Mouse (Mus musculus) CH12.LX (cell line): ENCODE data around the gene Psd. TPM values are rescaled to one million over a fixed set of nuclear protein-coding genes. Genes with fewer than 3 reads are reported as not detected.

Experiments used
- DNase-seq: peaks from one replicate; pipeline ENCODE4 v3.0.0-alpha.2; 2013; ENCODE audit errors: extremely low read depth
- H3K27ac ChIP-seq: 2 replicates; pipeline ENCODE4 v1.5.1; 2012; ENCODE audit warnings: low read depth, mild to moderate bottlenecking, control low read depth, moderate library complexity; ENCODE audit not compliant: insufficient read depth
- H3K27me3 ChIP-seq: replicated peaks from 2 replicates; pipeline ENCODE3; 2012; ENCODE audit warnings: inconsistent platforms
- H3K36me3 ChIP-seq, 2 experiments: replicated peaks in 1 of 2; 2 replicates each; pipeline versions ENCODE3 to v1.6.1; 2012; ENCODE audit warnings: inconsistent platforms in 1 of 2, low read length in 1 of 2, mild to moderate bottlenecking in 1 of 2, mixed read lengths in 1 of 2, moderate library complexity in 1 of 2; ENCODE audit not compliant: control insufficient read depth in 1 of 2, insufficient read depth in 1 of 2
- H3K4me1 ChIP-seq, 2 experiments: 2 replicates each; pipeline ENCODE4 v1.6.1; 2012; ENCODE audit warnings: inconsistent platforms in 1 of 2, moderate library complexity in 1 of 2; ENCODE audit not compliant: insufficient read depth in 2 of 2, control insufficient read depth in 1 of 2
- H3K4me2 ChIP-seq: 2 replicates; pipeline ENCODE4 v1.6.1; 2012; ENCODE audit warnings: low read depth, mild to moderate bottlenecking, control low read depth; ENCODE audit not compliant: poor library complexity, insufficient read depth, severe bottlenecking
- H3K4me3 ChIP-seq, 3 experiments: fragments of 150-350 bp in 1 of 3; sonication (generic) in 1 of 3; replicated peaks in 1 of 3; 2 replicates each; pipeline versions ENCODE3 to v1.5.1; 2011 to 2012; ENCODE audit warnings: low read depth in 2 of 3, low read length in 2 of 3, mild to moderate bottlenecking in 2 of 3, moderate library complexity in 2 of 3, control low read depth in 1 of 3, improper control_type of control experiment in 1 of 3, inconsistent platforms in 1 of 3, mixed read lengths in 1 of 3; ENCODE audit not compliant: poor library complexity in 1 of 3
- H3K79me2 ChIP-seq: replicated peaks from 2 replicates; pipeline ENCODE4 v1.6.1; 2012; ENCODE audit warnings: mild to moderate bottlenecking, moderate library complexity; ENCODE audit not compliant: control insufficient read depth, poor library complexity, insufficient read depth, severe bottlenecking; ENCODE audit errors: extremely low read depth
- H3K9ac ChIP-seq: 2 replicates; pipeline ENCODE4 v1.6.1; 2012; ENCODE audit warnings: low read depth, mild to moderate bottlenecking, control low read depth, moderate library complexity; ENCODE audit not compliant: insufficient read depth
- H3K9me3 ChIP-seq: replicated peaks from 2 replicates; pipeline ENCODE3; 2012; ENCODE audit warnings: low read length, inconsistent platforms, mixed read lengths
- CHD2 ChIP-seq: IDR thresholded peaks from 2 replicates; pipeline ENCODE4 v1.6.1; 2011; ENCODE audit warnings: low read length, improper control_type of control experiment
- E2F4 ChIP-seq: IDR thresholded peaks from 2 replicates; pipeline ENCODE4 v1.6.1; 2011; ENCODE audit warnings: low read depth, low read length, improper control_type of control experiment; ENCODE audit not compliant: insufficient replicate concordance
- ETS1 ChIP-seq: conservative IDR thresholded peaks from 2 replicates; pipeline ENCODE4 v1.6.1; 2012; ENCODE audit warnings: low read depth, mild to moderate bottlenecking, inconsistent platforms, low read length, improper control_type of control experiment, moderate library complexity
- IRF4 ChIP-seq: IDR thresholded peaks from 2 replicates; pipeline ENCODE4 v1.6.1; 2014; ENCODE audit warnings: low read depth, mild to moderate bottlenecking, inconsistent platforms, low read length, improper control_type of control experiment
- JUND ChIP-seq: conservative IDR thresholded peaks from 2 replicates; pipeline ENCODE4 v1.6.1; 2011; ENCODE audit warnings: low read depth, low read length, improper control_type of control experiment
- KAT2A ChIP-seq: IDR thresholded peaks from 2 replicates; pipeline ENCODE4 v1.6.1; 2012; ENCODE audit warnings: low read length, improper control_type of control experiment, inconsistent platforms; ENCODE audit not compliant: insufficient replicate concordance
- MAFK ChIP-seq: IDR thresholded peaks from 2 replicates; pipeline ENCODE4 v1.6.1; 2011; ENCODE audit warnings: low read length, improper control_type of control experiment; ENCODE audit not compliant: insufficient replicate concordance
- MAX ChIP-seq: IDR thresholded peaks from 2 replicates; pipeline ENCODE4 v1.6.1; 2011; ENCODE audit warnings: low read length, improper control_type of control experiment
- MEF2A ChIP-seq: IDR thresholded peaks from 2 replicates; pipeline ENCODE4 v1.6.1; 2014; ENCODE audit warnings: low read depth, mild to moderate bottlenecking, inconsistent platforms, low read length, improper control_type of control experiment, borderline replicate concordance
- MXI1 ChIP-seq: IDR thresholded peaks from 2 replicates; pipeline ENCODE4 v1.6.1; 2011; ENCODE audit warnings: mild to moderate bottlenecking, low read depth, low read length, improper control_type of control experiment
- MYC ChIP-seq: IDR thresholded peaks from 2 replicates; pipeline ENCODE4 v1.6.1; 2011; ENCODE audit warnings: low read depth, mild to moderate bottlenecking, improper control_type of control experiment, low read length
- NELFE ChIP-seq: IDR thresholded peaks from 2 replicates; pipeline ENCODE4 v1.6.1; 2011; ENCODE audit warnings: low read depth, low read length, improper control_type of control experiment
- NRF1 ChIP-seq: IDR thresholded peaks from 2 replicates; pipeline ENCODE4 v1.6.1; 2014; ENCODE audit warnings: low read depth, mild to moderate bottlenecking, inconsistent platforms, low read length, improper control_type of control experiment, moderate library complexity
- POLR2A ChIP-seq: IDR thresholded peaks from 2 replicates; pipeline ENCODE4 v1.6.1; 2011; ENCODE audit warnings: low read depth, mild to moderate bottlenecking, improper control_type of control experiment, low read length
- RAD21 ChIP-seq: IDR thresholded peaks from 2 replicates; pipeline ENCODE4 v1.6.1; 2011; ENCODE audit warnings: low read depth, mild to moderate bottlenecking, low read length, improper control_type of control experiment, moderate library complexity
- RCOR1 ChIP-seq: conservative IDR thresholded peaks from 2 replicates; pipeline ENCODE4 v1.6.1; 2012; ENCODE audit warnings: low read depth, mild to moderate bottlenecking, inconsistent platforms, low read length, improper control_type of control experiment
- TBP ChIP-seq: conservative IDR thresholded peaks from 2 replicates; pipeline ENCODE4 v1.6.1; 2011; ENCODE audit warnings: low read depth, low read length, improper control_type of control experiment
- ZC3H11A ChIP-seq: IDR thresholded peaks from 2 replicates; pipeline ENCODE4 v1.6.1; 2012; ENCODE audit warnings: low read depth, mild to moderate bottlenecking, inconsistent platforms, low read length, improper control_type of control experiment
- ZNF384 ChIP-seq: IDR thresholded peaks from 2 replicates; pipeline ENCODE4 v1.6.1; 2012; ENCODE audit warnings: low read depth, low read length, improper control_type of control experiment, inconsistent platforms
- dilution Hi-C: fragments of 300-500 bp; cut with MboI; formaldehyde crosslinking; loops from 2 replicates; pipeline ENCODE4 v1.14.3; 2020; ENCODE audit warnings: low sequenced_read_pairs; ENCODE audit not compliant: extremely low pct_unique_long_range_greater_than_20kb, extremely low pct_ligation_motif_present
- in situ Hi-C: fragments of 300-500 bp; cut with MboI; formaldehyde crosslinking; loops from 3 replicates; pipeline ENCODE4 v1.14.3; 2019; ENCODE audit warnings: low sequenced_read_pairs, low pct_ligation_motif_present, low pct_unique_long_range_greater_than_20kb, mixed read lengths
- polyA plus RNA-seq: library from polyadenylated mRNA; unstranded; fragments of >175 nt; gene quantifications from 2 replicates; pipeline ENCODE4 v1.2.1, GENCODE M21; 2012; ENCODE audit warnings: low read depth; ENCODE audit not compliant: insufficient read length
- total RNA-seq, 2 experiments: library from RNA; depleted of rRNA; stranded (reverse); fragments of 300-350 nt in 1 of 2; fragments of >200 nt in 1 of 2; gene quantifications; 2 replicates each; pipeline ENCODE4 v1.2.3; 2012 to 2014

The Psd gene
- total and polyA plus RNA-seq, 3 experiments: 0.70 to 20.1 (median 2.2) TPM

GRCm38 (mm10) chr19:46312566-46312965 is 14.4 kb downstream of the Psd start:
- H3K79me2 ChIP-seq: no peaks in the 10 kb centered on the region
- H3K9me3 ChIP-seq: peaks cover 3% of the 10 kb centered on the region
- H3K4me2 ChIP-seq: no peak overlapping the region
- in situ Hi-C loops (no loop called here), dilution Hi-C loops (no loop called here)
- H3K27ac ChIP-seq: no peak overlapping the region
- H3K9ac ChIP-seq: no peak overlapping the region
- DNase-seq: no peak
- H3K27me3 ChIP-seq: no peaks in the 10 kb centered on the region
- H3K4me3 ChIP-seq: no peak overlapping the region
- H3K4me1 ChIP-seq: peaks cover 0 to 51% of the 10 kb centered on the region in 2 experiments; a peak in 2 of 4 replicates
- no peak for TF ChIP-seq ZNF384
- TF ChIP-seq RCOR1: no peak
- no peak for TF ChIP-seq IRF4
- no peak for TF ChIP-seq ZC3H11A
- no peak for TF ChIP-seq MAX
- no peak for TF ChIP-seq MAFK
- no peak for TF ChIP-seq MEF2A
- no peak for TF ChIP-seq E2F4
- H3K36me3 ChIP-seq: peaks cover 70 to 88% of the 10 kb centered on the region in 2 experiments

- TF ChIP-seq TBP: no peak
- no peak for TF ChIP-seq MXI1
- no peak for TF ChIP-seq POLR2A
- no peak for TF ChIP-seq ETS1
- no peak for TF ChIP-seq RAD21
- no peak for TF ChIP-seq JUND
- TF ChIP-seq NELFE: no peak
- TF ChIP-seq MYC: no peak
- TF ChIP-seq NRF1: no peak
- no peak for TF ChIP-seq MAFK
- no peak for TF ChIP-seq CHD2
- TF ChIP-seq KAT2A: no peak
- TF ChIP-seq, all 38 proteins: peak for 0
- H3K9me3 ChIP-seq: no peaks in the 10 kb centered on the region
- H3K27me3 ChIP-seq: no peaks in the 10 kb centered on the region
- in situ Hi-C loops (no loop called here), dilution Hi-C loops (no loop called here)
- no peak overlapping the region for H3K9ac ChIP-seq
- peaks cover under 1% of the 10 kb centered on the region; the same call in 1 of the 2 replicates for H3K79me2 ChIP-seq
- no peak overlapping the region for H3K4me2 ChIP-seq
- peaks cover 4 to 49% of the 10 kb centered on the region in 2 experiments for H3K4me1 ChIP-seq
- H3K27ac ChIP-seq: no peak overlapping the region
- no peak for DNase-seq
- no peak overlapping the region for H3K4me3 ChIP-seq
- peaks cover 79 to 89% of the 10 kb centered on the region in 2 experiments for H3K36me3 ChIP-seq
These were observed 15.6 kb downstream of the Psd start for GRCm38 (mm10) chr19:46311341-46311740.
